Mouse (Mus musculus): ENCODE measurements around the gene Dhx29. TPM values are rescaled to one million over a fixed set of nuclear protein-coding genes. Genes with fewer than 3 reads are reported as not detected.

The Dhx29 gene
- polyA plus RNA-seq (2014; fragmentation: Nextera tagmentation; extraction: Ambion mirVana), result 33.5 and 42.3 TPM in 2 replicates

GRCm38 (mm10) chr13:112927287-112928001 is at the start of gene Dhx29, which contains the start of gene Mtrex:
Dhx29 (plus strand) TSS chr13:112927454.
Mtrex (minus strand) TSS chr13:112927398.
- peak within 1 kb of the TSS; percentile 84 for H3K27ac ChIP-seq (ENCODE audit: low read depth, low read length)
- peak within 1 kb of the TSS; percentile 82 for H3K9ac ChIP-seq (ENCODE audit: low read depth, low read length)
- H3K9me3 ChIP-seq (ENCODE audit: control insufficient read depth, low read length), result no peaks in the 10 kb centered on the region
- peak within 1 kb of the TSS; percentile 84 for H3K4me3 ChIP-seq (ENCODE audit: low read depth, low read length)
- H3K4me2 ChIP-seq (replicated peaks; ENCODE audit: low read depth, low read length), result peak within 1 kb of the TSS; percentile 69
- peak; percentile 97 for DNase-seq (ENCODE audit: low spot score)
- peak; percentile 99 for ATAC-seq (ENCODE audit: low FRiP score)
- no peaks in the 10 kb centered on the region for H3K27me3 ChIP-seq (ENCODE audit: control insufficient read depth, insufficient read depth, low read length)
- peaks cover 4% of the 10 kb centered on the region for H3K4me1 ChIP-seq (replicated peaks; ENCODE audit: control insufficient read depth, insufficient read depth, low read length)
- H3K36me3 ChIP-seq (ENCODE audit: control insufficient read depth, insufficient read depth, low read length), result 0 out of 2 replicates have a peak, but pooled peaks cover 3% of the 10 kb centered on the region
- under 1% methylated on average over 57 of the region's 57 CpGs for WGBS

GRCm38 (mm10) chr13:112887234-112887633 is 40.0 kb upstream of the Dhx29 start:
- Histone ChIP-seq H3K9ac (ENCODE audit: low read depth, low read length) (no peak overlapping the region), H3K9me3 (ENCODE audit: control insufficient read depth, low read length) (no peaks in the 10 kb centered on the region), H3K4me2 (replicated peaks; ENCODE audit: low read depth, low read length) (no peak overlapping the region), H3K27me3 (ENCODE audit: control insufficient read depth, insufficient read depth, low read length) (no peaks in the 10 kb centered on the region), H3K4me1 (replicated peaks; ENCODE audit: control insufficient read depth, insufficient read depth, low read length) (no peaks in the 10 kb centered on the region), H3K27ac (ENCODE audit: low read depth, low read length) (no peak overlapping the region), H3K4me3 (ENCODE audit: low read depth, low read length) (no peak overlapping the region), H3K36me3 (ENCODE audit: control insufficient read depth, insufficient read depth, low read length) (peaks cover 15% of the 10 kb centered on the region)
- 95% methylated on average over 12 of the region's 12 CpGs for WGBS
- DNase-seq (ENCODE audit: low spot score) (no peak), ATAC-seq (ENCODE audit: low FRiP score) (no peak)

GRCm38 (mm10) chr13:112902176-112902575 is 25.1 kb upstream of the Dhx29 start:
- Histone ChIP-seq H3K4me2 (replicated peaks; ENCODE audit: low read depth, low read length) (no peak overlapping the region), H3K4me1 (replicated peaks; ENCODE audit: control insufficient read depth, insufficient read depth, low read length) (no peaks in the 10 kb centered on the region), H3K9me3 (ENCODE audit: control insufficient read depth, low read length) (no peaks in the 10 kb centered on the region), H3K9ac (ENCODE audit: low read depth, low read length) (no peak overlapping the region), H3K27ac (ENCODE audit: low read depth, low read length) (no peak overlapping the region), H3K36me3 (ENCODE audit: control insufficient read depth, insufficient read depth, low read length) (peaks cover 9% of the 10 kb centered on the region; the same call in 1 of the 2 replicates), H3K27me3 (ENCODE audit: control insufficient read depth, insufficient read depth, low read length) (no peaks in the 10 kb centered on the region), H3K4me3 (ENCODE audit: low read depth, low read length) (no peak overlapping the region)
- 98% methylated on average over 3 of the region's 3 CpGs for WGBS
- ATAC-seq (ENCODE audit: low FRiP score) (no peak), DNase-seq (ENCODE audit: low spot score) (no peak)

GRCm38 (mm10) chr13:112909663-112910062 is 17.6 kb upstream of the Dhx29 start:
- Histone ChIP-seq H3K27me3 (ENCODE audit: control insufficient read depth, insufficient read depth, low read length) (no peaks in the 10 kb centered on the region), H3K9me3 (ENCODE audit: control insufficient read depth, low read length) (no peaks in the 10 kb centered on the region), H3K27ac (ENCODE audit: low read depth, low read length) (no peak overlapping the region), H3K4me3 (ENCODE audit: low read depth, low read length) (no peak overlapping the region), H3K4me1 (replicated peaks; ENCODE audit: control insufficient read depth, insufficient read depth, low read length) (no peaks in the 10 kb centered on the region), H3K4me2 (replicated peaks; ENCODE audit: low read depth, low read length) (no peak overlapping the region), H3K36me3 (ENCODE audit: control insufficient read depth, insufficient read depth, low read length) (no peaks in the 10 kb centered on the region), H3K9ac (ENCODE audit: low read depth, low read length) (no peak overlapping the region)
- DNase-seq (ENCODE audit: low spot score) (peak; percentile 67), ATAC-seq (ENCODE audit: low FRiP score) (no peak)
- WGBS, result 82% methylated on average over 4 of the region's 4 CpGs

GRCm38 (mm10) chr13:112910434-112910833 is 16.8 kb upstream of the Dhx29 start:
- Histone ChIP-seq H3K4me3 (ENCODE audit: low read depth, low read length) (no peak overlapping the region), H3K9me3 (ENCODE audit: control insufficient read depth, low read length) (no peaks in the 10 kb centered on the region), H3K27ac (ENCODE audit: low read depth, low read length) (no peak overlapping the region), H3K9ac (ENCODE audit: low read depth, low read length) (no peak overlapping the region), H3K4me1 (replicated peaks; ENCODE audit: control insufficient read depth, insufficient read depth, low read length) (no peaks in the 10 kb centered on the region), H3K27me3 (ENCODE audit: control insufficient read depth, insufficient read depth, low read length) (no peaks in the 10 kb centered on the region), H3K4me2 (replicated peaks; ENCODE audit: low read depth, low read length) (no peak overlapping the region), H3K36me3 (ENCODE audit: control insufficient read depth, insufficient read depth, low read length) (no peaks in the 10 kb centered on the region)
- no peak for DNase-seq (ENCODE audit: low spot score)
- WGBS, result 94% methylated on average over 4 of the region's 4 CpGs
- no peak for ATAC-seq (ENCODE audit: low FRiP score)

- no peaks in the 10 kb centered on the region for H3K27me3 ChIP-seq (ENCODE audit: control insufficient read depth, insufficient read depth, low read length)
- ATAC-seq (ENCODE audit: low FRiP score) (no peak), DNase-seq (ENCODE audit: low spot score) (no peak)
- H3K4me3 ChIP-seq (ENCODE audit: low read depth, low read length), result no peak overlapping the region
- H3K36me3 ChIP-seq (ENCODE audit: control insufficient read depth, insufficient read depth, low read length), result 0 out of 2 replicates have a peak, but pooled peaks cover 4% of the 10 kb centered on the region
- WGBS, result 85% methylated on average over 4 of the region's 4 CpGs
- H3K27ac ChIP-seq (ENCODE audit: low read depth, low read length), result no peak overlapping the region
- H3K9me3 ChIP-seq (ENCODE audit: control insufficient read depth, low read length), result no peaks in the 10 kb centered on the region
- H3K4me1 ChIP-seq (replicated peaks; ENCODE audit: control insufficient read depth, insufficient read depth, low read length), result no peaks in the 10 kb centered on the region
- no peak overlapping the region for H3K9ac ChIP-seq (ENCODE audit: low read depth, low read length)
- H3K4me2 ChIP-seq (replicated peaks; ENCODE audit: low read depth, low read length), result no peak overlapping the region
Measured at GRCm38 (mm10) chr13:112919141-112919865, 8.0 kb upstream of the Dhx29 start.

- H3K27ac ChIP-seq (ENCODE audit: low read depth, low read length), result no peak overlapping the region
- 0 out of 2 replicates have a peak, but pooled peaks cover 4% of the 10 kb centered on the region for H3K36me3 ChIP-seq (ENCODE audit: control insufficient read depth, insufficient read depth, low read length)
- H3K4me2 ChIP-seq (replicated peaks; ENCODE audit: low read depth, low read length), result no peak overlapping the region
- 91% methylated on average over 3 of the region's 3 CpGs for WGBS
- no peak for ATAC-seq (ENCODE audit: low FRiP score)
- DNase-seq (ENCODE audit: low spot score), result no peak
- no peak overlapping the region for H3K9ac ChIP-seq (ENCODE audit: low read depth, low read length)
- no peak overlapping the region for H3K4me3 ChIP-seq (ENCODE audit: low read depth, low read length)
- H3K27me3 ChIP-seq (ENCODE audit: control insufficient read depth, insufficient read depth, low read length), result no peaks in the 10 kb centered on the region
- peaks cover 1% of the 10 kb centered on the region for H3K4me1 ChIP-seq (replicated peaks; ENCODE audit: control insufficient read depth, insufficient read depth, low read length)
- no peaks in the 10 kb centered on the region for H3K9me3 ChIP-seq (ENCODE audit: control insufficient read depth, low read length)
Measured at GRCm38 (mm10) chr13:112920906-112921305, 6.3 kb upstream of the Dhx29 start.

- WGBS, result 86% methylated on average over 6 of the region's 6 CpGs
- no peak overlapping the region for H3K4me2 ChIP-seq (replicated peaks; ENCODE audit: low read depth, low read length)
Measured at GRCm38 (mm10) chr13:112925266-112925665, 2.0 kb upstream of the Dhx29 start.

More at GRCm38 (mm10) chr13:112925266-112925665, 2.0 kb upstream of the Dhx29 start:
- no peaks in the 10 kb centered on the region for H3K36me3 ChIP-seq (ENCODE audit: control insufficient read depth, insufficient read depth, low read length)
- H3K4me1 ChIP-seq (replicated peaks; ENCODE audit: control insufficient read depth, insufficient read depth, low read length), result peaks cover 4% of the 10 kb centered on the region
- no peaks in the 10 kb centered on the region for H3K27me3 ChIP-seq (ENCODE audit: control insufficient read depth, insufficient read depth, low read length)
- H3K9me3 ChIP-seq (ENCODE audit: control insufficient read depth, low read length), result no peaks in the 10 kb centered on the region
- H3K9ac ChIP-seq (ENCODE audit: low read depth, low read length), result no peak overlapping the region
- ATAC-seq (ENCODE audit: low FRiP score) (no peak), DNase-seq (ENCODE audit: low spot score) (no peak)
- H3K27ac ChIP-seq (ENCODE audit: low read depth, low read length), result no peak overlapping the region
- no peak overlapping the region for H3K4me3 ChIP-seq (ENCODE audit: low read depth, low read length)

Measured in hindbrain, embryonic 11.5 days (tissue).